Mouse (Mus musculus) heart, adult 9 months (tissue): ENCODE measurements around the gene Taok1.

ENCODE experiments used
- DNase-seq, 2 experiments: peaks; one replicate each; pipeline ENCODE4 v3.0.0; 2022; ENCODE audit warnings: low spot score in 2 of 2

Gene Taok1

DNA sequence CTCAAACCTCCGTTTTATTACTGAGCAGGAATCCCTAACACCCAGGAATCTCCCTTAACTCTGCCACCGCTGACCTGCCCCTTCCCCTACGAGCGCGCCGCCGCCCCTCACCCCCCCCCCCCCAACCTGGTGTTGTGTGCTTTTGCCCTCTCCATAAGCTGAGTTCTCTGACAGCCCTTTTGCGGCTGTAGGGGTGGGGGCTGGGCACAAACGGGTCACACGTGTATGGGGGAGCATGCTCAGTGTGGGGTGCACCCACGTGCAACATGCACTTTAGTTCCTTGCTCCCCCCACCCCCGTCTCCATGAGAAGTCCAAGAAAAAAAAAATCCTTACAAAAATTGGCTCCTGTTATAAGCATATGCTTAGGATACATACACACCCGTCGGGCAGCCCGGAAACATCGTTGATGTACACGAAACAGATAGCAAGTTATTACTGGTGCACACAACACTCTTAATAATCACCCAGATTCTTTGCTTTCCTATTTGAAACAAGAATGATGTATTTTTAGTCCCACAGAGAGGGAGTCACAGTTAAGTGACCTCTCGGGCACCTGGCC is 115.2 kb downstream of the Taok1 start:
- no peak for DNase-seq

DNA sequence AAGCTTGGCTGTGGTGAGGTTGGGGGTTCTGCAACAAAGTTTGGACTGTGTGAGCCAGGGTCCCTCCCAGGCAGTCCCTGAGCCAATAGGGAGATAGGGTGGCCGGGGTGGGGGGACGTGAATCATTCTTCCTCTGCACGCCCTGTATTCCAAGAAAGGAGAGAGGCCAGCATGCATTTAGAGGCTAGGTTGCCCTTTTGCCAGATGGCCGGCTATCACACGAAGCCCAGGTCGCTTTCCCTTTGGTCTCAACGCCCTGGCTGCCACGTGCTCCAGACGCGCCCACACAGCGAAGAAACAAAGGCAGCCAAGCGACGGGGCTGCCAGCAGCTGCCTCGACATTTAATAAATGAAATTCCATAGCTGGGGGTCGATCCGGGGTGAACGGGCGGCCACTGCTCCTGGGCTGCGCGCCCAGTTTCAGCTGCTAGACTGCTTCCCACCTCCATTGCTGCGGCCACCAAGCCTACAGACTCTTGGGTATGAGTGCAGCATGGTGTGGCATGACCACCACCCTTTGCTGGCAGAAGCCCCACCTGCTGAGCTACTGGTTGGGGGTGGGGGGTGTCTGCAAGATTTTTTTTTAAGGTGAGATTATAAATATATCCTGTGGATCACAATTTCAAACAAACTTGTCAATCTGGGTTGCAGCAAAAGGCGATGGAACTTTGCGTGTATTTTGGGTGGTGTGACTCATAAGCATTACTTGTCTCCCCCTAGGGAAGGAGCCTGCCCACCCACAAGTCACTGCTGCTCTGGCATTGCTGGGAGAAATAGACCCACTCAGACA is 115.9 kb downstream of the Taok1 start:
- peak; percentile 76 to 80 for DNase-seq

DNA sequence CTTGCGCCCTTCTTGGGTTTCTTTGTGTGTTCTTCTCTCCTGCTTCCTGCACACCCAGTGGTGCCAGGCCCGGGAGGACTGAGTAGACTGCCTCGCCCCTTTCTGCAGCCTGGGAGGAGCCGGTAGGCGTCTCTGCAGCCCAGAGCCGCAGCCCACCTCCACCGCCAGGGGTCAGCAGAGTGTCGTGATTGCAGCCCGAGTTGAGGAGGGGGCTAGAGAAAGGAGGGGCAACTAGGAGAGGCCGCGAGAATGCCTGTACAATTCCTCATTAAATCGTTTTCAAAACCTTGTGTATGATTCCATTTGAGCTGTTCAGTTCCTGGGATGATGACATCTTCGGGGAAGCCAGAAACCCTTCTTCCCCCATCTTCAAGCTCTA is 116.5 kb downstream of the Taok1 start:
- peak; percentile 83 to 86 for DNase-seq

DNA sequence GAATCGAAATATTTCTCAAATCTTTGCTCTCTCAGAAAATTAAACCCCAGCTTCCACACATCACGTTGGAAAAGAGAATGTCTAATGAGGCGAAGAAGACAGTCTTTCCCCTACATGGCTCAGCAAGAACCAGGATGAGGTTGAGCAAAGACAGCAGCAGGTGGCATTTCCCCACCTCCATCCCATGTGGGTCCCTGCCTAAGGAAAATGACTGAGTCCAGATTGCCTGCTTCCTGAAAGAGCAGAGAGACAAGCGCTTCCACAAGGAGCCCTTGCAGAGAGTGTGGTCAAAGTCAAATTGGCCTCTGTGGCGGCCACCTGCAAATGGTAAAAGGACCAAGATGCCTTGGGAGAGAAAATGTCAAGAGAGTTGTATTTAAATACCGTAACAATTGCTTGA is 117.2 kb downstream of the Taok1 start:
- DNase-seq = no peak

DNA sequence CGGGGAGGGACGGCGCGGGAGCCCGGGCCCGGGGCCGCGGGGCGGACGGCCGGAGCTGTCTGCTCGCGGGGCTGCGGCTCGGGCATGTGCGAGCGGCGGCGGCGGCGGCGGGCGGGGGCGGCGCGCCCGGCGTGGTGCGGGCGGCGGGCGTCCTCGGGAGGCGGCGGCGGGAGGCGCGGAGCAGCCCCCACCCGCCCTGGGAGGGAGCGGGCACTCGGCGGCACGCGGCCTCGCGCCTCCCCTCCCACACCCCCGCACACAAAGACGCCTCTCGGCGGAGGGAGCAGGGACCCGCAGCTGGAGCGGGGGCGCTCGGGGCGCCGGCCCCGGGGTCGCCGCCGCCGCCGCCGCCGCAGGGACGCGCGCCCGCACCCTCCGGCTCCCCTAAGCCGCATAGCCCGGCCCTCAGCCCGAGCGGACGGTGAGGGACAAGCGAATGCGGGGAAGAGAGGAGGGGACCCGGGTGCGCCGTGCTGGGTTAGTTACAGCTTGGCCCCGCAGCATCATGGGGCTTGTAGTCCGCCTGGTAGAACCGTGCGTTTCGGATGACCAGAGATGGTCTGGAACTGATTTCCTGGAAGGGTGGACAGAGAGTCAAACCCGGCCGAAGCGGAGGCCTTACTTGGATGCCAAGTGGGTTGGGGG is 117.9 kb downstream of the Taok1 start, which contains the start of gene Ankrd13b:
TSS of gene Ankrd13b (minus strand) at position 88 of the 645 bp plus-strand sequence.
- DNase-seq = peak; percentile 63 to 71

DNA sequence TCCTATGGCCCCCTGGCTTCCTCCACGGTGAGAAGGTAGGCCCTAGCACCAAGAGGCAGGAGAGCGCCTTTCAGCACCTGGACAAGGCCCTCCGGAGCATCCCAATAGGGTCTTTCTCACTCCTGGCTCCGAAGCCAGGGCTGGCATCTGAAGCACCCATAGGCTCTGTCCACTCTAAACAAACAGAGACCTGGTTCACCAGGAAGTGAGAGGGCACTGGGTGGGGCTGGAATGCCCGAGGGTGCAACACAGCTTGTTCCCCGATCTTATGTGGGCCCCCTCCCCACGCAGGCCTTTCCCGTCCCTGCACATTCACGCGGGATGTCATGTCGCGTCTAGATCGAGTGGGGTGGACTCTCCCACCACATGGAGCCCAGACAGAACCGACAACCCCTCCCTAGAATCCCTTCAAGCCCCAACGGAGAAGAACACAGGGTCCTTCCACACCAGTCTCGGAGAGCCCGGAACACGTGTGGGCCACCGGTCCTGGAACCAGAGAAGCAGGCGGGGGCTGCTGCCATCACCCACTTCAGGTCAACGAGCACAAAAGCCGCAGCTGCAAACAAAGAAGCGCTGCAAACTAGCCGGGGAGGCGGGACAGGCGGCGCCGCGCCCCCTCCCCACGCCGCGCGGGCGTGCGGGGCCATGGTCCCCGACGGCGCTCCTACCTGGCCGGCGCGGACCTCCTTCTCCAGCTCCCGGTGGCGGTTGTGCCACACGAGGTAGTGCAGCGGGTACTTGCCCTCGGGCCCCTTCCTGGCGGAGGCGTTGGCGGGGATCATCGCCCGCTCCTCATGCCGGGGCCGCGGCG is 118.6 kb downstream of the Taok1 start:
- no peak for DNase-seq

DNA sequence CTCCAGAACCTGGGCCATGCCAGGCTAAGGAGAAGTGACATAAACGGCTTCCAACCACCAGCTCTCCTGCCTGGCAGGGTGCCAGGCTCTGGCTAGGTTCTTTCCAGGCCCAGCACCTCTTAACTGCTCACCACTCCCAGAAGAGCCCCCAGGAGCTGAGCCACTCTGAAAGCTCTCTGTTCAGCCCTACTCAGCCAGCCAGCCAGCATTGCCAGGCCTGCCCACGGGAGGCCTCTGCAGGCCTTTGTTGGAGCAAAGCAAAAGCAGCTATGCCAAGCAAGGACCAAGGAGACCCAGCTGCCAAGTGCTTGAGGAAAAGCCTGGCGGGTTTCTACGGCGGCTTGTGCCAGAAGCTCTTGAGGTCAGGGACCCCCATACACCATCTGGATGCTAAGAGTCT is 120.8 kb downstream of the Taok1 start:
- no peak for DNase-seq

DNA sequence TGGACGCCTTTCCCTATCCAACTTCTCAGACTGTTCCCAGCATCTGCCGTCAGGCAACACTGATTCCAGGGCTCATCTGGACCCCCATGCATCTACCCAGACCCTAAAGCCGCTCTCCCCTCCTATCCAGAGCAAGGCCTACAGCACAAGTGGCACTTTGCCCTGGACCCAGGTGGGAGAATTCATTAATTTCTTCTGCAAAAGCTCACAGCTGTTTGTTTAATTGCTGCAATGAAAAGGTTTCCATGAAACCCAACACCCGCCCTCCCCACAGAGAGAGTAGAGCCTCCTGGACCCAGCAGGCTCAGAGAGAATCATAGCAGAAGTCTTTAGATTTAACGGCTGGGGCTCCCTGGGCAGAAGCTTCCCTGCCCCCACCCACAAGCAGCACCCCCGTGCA is 122.4 kb downstream of the Taok1 start:
- DNase-seq = no peak

DNA sequence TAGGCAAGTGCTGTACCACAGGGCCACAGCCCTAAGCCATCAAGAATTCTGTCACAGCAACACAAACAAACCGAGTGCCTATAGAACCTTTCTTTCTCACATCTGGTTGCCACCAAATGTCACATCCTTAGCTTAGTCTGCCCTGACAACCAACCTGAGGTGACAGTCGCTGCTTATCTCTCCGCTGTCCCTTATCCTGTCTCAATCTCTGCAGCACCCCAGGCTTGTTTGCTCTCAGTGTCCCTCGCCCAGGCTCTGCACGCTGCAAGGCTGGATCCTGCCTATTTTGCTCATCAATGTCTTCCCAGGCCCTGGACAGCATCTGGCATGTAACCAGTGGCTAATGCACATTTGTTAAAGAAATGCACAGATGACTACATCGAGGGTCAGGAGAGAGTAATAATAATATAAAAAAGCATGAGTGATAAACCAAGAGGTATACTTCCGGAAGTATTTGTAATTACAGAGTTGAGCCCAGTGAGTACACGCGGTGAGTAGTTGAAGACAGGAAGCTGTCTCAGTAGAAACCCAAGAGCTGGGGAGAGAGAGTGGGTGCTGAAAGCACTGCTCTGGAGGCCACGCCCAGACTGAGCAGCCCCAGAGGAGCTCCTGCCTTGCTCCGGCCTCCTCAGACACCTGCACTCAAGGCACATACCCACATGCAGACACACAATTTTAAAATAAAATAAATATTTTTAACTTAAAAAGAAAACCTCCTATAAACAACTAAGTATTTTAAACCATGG is 123.9 kb downstream of the Taok1 start:
- no peak for DNase-seq

DNA sequence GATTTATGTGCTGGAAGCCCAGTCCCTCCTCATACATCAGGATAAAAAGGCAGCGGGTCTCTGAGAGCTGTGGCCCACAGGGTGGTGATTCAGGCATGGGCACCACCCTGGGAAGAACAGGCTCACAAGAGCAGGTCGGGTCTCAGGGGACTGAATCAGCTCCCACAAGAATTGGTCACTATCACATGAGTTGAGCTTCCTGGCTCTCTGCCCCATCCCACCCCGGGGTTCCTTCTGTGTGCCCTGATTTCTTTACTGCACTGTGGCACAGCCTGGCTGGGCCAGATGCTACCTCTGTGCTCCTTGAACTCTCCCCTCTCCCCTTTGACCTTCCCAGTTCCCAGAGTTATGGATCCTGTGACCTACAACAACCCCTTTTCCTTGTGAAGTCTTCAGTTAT is 124.6 kb downstream of the Taok1 start:
- DNase-seq = no peak
